Mouse (Mus musculus): ENCODE measurements around the gene Olfr714.
"Not testable (repeated sequence)": the region's sequence is repeated elsewhere in the genome, so short reads cannot be mapped to it uniquely, and the experiment has no call there.

Olfr714 gene

GRCm38 (mm10) chr7:107070681-107071080 is at the start of gene Olfr714:
Gene Olfr714 (plus strand): TSS chr7:107070981.
- DNase-seq: no peak

DNA sequence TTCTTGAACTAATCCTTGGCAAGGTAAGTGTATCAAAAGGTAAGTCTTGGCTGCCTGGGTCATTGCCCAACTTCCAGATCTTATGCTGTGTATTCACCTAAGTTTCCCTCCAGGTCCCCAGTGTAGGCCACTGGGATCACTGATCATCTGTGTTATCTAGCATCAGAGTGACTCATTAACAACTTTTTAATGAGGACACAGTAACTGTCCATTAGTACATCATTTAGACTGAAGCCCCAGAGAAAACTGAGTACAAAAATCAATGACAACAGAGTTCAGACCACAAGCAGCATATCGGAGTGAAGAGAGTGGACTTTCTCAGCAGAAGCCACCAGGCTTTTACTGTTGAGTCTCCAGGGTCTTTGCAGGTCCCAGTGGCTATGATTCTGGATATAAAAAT is 39.9 kb upstream of the Olfr714 start, which contains the start of gene Olfr713:
Gene Olfr713 (plus strand): TSS at position 301 of the 400 bp plus-strand sequence.
- DNase-seq: no peak

DNA sequence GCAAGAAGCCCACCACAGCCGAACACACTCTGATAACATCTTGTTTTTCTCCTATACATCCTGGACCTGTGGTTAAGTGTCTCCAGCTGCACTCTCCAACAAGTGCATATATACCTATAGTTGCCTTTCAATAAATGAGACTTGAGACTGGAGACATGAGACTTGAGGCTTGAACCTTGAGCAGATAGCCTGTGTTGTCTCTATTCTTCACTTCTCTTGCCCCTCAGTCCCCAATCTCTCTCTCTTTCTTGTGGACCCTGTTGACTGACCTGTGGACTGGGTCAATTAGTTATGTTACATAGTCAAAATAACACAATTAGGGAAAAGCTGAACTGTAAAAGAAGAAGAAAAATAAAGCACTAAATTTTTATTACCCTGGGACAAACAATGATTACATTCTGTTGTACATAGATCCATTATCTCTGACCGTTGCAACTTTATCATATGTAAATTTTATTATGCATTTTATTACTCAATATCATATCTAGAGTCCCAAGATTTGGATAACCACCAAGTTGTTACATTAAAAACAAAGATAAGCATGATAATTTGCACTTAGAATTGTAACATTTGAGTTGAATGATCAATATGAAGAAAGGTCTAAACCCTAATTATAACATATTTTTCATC is 30.7 kb upstream of the Olfr714 start:
- no peak for DNase-seq

DNA sequence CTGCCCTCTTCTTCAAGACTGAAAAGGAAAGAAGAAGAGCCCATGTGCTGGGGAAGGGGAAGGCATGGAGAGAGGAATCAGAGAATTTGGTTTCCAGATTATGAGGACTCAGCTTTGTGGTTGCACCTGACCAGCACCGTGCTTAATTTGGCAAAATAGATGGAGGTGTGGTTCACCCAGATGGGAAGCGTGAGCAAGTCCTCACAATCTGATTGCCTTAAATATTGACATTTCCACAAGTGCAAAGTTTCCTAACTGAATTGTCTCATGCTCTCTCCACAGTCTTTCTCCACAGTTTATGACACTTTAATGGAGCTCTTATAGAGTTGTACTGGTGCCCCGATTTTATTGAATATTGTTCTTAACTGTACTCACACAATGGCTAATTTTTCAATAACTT is 27.6 kb upstream of the Olfr714 start:
- DNase-seq: no peak

GRCm38 (mm10) chr7:107044407-107044806 is 26.4 kb upstream of the Olfr714 start:
- DNase-seq: no peak

GRCm38 (mm10) chr7:107045833-107046232 is 24.9 kb upstream of the Olfr714 start:
- peak in 1 of 2 experiments; percentile 6 for DNase-seq

GRCm38 (mm10) chr7:107047578-107047977 is 23.2 kb upstream of the Olfr714 start:
- no peak for DNase-seq

DNA sequence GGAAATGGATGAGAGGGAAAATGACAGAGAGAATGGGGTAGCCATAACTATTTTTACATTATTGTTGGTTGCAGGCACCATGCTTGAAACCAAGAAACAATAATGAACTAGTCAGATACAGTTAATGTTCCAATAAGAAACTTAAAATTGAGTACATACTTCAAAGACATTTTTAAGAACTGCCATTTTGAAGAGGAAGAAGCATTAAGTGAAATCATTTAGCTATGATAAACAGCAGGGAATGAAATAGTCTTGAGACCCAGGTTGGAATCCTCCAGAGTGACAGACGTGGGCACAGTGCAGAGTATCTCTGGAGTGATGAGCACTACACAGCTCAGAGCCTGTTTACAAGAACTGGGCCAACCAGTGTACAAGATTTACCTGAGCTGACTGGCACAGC is 22.1 kb downstream of the Olfr714 start, which contains the start of gene Olfr17:
Gene Olfr17 (plus strand): TSS at position 301 of the 400 bp plus-strand sequence.
- no peak for DNase-seq

DNA sequence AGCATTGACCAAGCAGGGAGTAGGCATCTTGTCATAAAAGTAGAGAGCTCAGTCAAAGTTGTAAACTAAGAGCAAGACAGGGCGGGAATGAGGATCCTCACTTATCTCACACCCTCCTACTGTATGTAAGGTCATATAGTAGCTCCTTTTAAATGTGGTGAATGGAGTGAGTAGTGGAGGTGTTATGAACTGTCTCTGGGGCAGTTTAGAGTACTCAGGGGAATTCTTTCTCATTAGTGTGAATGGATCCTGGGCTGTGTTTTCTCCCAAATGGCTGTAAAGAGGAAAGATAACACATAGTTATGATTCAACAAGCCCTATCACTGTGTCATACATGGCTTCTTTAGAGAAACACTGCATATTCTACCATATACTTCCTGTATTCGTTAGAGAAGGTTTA is 39.5 kb downstream of the Olfr714 start, which contains the start of gene Olfr715b:
Gene Olfr715b (minus strand): TSS at position 101 of the 400 bp plus-strand sequence.
- DNase-seq: not testable (repeated sequence)
